Mouse (Mus musculus) right cerebral cortex, adult 2 months (tissue): Measurements from ENCODE around the gene Serbp1.

Experiments used
- DNase-seq, 2 experiments: peaks; one replicate each; pipeline ENCODE4 v3.0.0; 2021 to 2022; ENCODE audit warnings: low spot score in 2 of 2

Gene Serbp1

DNA sequence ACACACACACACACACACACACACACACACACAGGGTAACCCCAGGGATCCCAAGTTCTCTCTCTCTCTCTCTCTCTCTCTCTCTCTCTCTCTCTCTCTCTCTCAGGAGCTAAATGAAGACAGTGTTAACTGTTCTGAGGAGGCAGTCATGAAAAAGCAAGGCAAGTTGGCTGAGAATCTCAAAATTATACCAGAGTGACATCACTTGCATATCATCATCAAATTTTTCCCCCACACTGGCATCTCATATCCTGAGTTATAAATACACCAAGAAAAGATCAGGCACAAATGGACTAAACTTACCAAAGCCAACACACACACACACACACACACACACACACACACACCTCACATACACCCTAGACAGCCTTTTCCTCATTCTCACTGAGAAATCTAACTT is 7.0 kb upstream of the Serbp1 start:
- DNase-seq = no peak

DNA sequence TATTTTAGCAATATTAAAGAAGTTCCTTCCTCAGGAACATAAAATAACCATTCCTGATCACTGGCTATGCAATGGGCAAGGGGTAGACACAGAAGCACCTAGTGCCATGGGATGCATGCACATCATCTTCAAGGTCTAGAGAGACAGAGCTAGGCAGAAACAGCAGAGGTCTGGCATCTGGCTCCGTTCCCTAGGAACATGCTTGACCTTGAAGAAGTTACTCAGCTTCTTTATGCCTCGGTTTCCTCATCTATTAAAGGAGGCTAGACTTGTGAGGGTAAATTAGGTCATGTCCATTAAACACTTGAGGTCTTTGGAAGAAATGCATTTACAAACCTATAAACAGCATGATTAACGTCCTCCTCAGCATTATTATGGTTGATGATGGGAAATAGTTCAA is 2.3 kb upstream of the Serbp1 start:
- no peak for DNase-seq

DNA sequence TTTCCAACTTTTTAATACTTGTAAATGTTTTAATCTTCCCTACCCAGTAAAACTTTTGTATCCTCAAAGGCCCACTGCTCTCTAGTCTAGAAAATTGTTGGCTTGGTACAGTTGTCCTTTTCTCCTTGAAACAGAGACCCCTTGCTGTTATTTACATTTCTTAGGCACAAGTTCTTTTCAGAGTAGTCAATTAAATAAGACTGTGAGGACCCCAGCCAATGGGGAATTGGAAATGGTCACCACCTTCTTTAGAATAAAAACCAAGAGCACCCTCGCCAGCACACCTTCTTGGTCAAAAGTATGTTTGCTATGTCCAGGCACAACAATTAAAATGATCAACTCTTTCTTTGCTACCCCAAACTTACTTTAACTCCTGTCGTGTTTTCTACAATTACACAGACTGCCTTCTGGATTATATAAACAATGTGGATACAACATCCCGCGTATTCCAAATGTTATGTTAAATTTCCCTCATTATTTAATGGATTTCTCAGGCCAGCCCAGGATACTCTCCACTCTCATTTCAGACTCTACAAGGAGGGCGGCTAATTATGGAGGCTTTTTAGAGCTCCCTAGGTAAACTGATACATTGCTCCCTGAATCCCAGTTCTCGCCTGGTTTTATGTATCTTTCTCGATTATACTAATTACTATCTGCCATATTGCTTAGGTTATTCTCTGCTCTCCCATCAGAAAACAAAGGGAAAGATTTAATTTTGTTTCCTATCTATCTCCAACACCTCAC is 1.3 kb upstream of the Serbp1 start:
- no peak for DNase-seq

DNA sequence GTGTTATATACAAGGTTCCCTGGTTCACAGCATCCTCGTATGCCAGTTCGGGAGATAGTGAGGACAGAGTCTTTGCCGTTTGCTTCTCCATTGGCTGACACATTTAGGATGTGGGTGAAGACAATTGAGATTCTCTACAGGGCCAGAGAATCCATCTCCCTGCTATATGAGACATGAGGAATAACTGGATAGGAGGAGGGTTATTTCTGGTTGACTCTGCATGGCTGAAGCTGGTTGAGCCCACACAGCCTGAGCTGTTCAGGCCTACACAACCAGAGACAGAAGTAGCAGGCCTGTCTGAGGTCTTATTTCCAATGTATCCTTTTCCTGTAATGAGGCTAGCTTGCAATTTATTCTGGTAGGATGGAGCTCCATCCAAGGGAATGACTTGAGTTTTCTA is 3.3 kb downstream of the Serbp1 start:
- DNase-seq = no peak

DNA sequence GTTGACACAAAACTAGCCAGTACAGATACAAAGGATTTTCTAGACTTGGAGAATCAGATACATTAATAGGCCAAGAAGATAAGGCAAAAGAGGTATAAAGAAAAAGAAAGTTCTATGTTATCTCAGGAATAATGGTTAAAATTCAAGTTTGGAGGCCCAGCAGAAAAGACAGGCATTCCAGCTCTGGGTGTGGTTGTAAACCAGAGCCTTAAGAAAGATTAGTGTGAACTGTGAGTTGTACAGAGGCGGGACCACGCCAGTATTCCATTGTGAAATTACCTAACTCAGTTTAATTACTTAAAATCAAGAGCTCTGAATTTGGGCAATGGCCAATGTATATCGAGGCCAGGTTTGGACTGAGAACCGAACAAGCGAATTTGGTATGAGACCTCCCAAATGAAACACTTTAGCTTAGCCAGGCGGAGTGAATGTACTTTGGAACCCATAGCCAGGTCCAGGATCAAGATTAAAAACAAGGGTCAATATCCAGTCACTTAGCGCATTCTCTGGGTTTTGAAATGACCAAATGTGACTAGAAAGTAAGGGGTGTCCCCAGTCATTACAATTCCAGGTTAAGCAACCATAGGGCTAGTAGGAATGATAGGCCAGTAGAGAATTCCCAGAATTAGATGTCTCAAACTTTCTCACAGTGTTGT is 5.9 kb downstream of the Serbp1 start:
- no peak for DNase-seq

DNA sequence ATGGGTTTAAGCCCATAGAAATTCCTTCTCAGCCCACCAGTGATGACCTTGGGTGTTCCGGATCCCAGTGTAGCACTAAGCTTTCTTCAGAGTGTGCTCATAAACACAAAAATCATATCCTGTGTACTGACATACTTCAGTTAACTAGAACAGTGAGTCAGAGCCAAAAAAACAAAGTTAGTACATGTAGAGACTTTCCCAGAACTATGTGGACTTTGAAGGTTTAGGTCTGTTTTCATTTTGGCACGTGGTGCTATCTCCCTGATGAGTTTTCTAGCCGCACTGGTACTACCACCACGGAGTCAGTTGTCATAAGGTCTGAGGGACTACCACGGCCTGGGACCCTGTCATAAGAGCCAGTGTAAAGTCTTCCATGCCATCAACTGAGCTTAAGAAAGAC is 6.5 kb downstream of the Serbp1 start:
- no peak for DNase-seq

DNA sequence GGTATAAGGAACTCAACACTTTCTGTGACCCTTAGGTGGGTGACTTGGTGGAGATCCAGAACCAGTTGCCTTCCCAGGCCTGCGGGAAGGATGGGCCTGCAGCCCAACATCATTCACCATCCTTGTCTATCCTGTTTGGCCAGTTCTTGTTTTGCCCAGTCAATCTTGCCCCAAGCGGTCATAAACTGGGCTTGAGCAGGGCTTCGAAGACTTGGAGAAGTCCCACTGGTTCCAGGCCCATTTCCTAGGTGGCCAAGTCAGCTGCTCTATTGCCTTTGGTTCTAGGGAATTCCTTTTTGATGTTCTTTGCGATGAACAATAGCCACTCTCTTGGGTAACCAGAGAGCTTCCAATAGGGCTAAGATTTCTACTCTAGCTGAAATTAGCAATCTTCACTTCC is 13.1 kb downstream of the Serbp1 start:
- DNase-seq = no peak

DNA sequence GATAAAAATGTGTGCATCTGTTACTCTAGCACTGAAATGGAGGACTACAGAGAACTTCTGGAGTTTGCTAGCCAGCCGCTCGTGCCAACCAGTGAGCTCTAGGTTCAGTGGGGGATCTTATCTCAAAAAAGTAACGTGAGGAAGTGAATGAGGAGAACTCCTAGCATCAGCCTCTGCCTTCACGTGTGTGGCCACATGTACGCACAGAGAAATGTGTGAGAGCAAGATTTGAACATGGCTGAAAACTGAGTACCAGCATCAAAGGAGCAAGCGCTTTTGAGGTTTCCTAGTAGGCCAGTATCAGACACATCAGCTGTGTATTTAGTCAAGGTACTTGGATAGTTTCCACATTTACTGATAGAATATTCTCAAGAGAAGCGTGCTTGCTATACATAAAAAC is 27.0 kb downstream of the Serbp1 start:
- no peak for DNase-seq

DNA sequence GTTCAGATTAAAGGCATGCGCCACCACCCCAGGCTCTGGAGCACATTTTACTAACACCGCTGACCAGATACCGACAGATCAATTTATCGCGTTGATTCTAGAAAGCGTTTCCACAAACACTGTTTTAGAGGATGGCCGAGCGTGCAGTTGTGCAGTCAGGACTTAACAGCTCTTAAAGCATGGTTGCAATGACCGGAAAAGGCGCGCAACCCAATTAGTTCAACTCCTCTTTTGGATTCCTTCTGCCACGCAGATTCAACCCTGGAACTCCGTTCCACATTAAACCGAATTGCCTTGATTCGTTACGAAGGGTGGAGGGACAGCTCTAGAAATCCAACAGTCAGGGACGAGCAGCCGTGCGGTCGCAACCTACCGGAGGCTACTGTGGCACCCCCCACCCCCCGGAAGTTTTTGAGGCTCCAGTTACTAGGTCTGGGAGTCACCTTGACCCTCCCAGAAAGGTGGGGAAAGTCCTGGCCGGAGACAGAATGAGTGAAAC is 28.2 kb downstream of the Serbp1 start:
- DNase-seq = peak in 1 of 2 experiments; percentile 41

DNA sequence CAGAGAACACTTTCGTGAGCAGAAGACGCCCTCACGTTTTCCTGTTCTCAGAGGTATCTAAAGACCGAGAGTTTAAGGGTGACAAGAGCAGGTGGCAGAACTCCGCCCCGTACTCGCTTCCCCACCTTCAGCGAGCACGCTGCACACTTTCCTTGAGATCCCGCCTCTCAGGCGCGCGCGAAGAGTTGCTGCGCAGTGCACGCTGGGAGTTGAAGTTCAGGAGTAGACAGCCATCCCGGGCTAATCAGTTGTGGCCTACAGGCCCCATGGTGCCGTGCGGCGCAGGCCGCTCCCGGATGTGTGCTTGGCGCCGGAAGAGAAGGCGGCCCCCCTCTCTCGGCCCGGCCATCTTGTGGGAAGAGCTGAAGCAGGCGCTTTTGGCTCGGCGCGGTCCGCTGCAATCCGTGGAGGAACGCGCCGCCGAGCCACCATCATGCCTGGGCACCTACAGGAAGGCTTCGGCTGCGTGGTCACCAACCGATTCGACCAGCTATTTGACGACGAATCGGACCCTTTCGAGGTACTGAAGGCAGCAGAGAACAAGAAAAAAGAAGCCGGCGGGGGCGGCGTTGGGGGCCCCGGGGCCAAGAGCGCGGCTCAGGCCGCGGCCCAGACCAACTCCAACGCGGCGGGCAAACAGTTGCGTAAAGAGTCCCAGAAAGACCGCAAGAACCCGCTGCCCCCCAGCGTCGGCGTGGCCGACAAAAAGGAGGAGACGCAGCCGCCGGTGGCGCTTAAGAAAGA is 28.9 kb downstream of the Serbp1 start:
- DNase-seq = peak; percentile 97 to 98

DNA sequence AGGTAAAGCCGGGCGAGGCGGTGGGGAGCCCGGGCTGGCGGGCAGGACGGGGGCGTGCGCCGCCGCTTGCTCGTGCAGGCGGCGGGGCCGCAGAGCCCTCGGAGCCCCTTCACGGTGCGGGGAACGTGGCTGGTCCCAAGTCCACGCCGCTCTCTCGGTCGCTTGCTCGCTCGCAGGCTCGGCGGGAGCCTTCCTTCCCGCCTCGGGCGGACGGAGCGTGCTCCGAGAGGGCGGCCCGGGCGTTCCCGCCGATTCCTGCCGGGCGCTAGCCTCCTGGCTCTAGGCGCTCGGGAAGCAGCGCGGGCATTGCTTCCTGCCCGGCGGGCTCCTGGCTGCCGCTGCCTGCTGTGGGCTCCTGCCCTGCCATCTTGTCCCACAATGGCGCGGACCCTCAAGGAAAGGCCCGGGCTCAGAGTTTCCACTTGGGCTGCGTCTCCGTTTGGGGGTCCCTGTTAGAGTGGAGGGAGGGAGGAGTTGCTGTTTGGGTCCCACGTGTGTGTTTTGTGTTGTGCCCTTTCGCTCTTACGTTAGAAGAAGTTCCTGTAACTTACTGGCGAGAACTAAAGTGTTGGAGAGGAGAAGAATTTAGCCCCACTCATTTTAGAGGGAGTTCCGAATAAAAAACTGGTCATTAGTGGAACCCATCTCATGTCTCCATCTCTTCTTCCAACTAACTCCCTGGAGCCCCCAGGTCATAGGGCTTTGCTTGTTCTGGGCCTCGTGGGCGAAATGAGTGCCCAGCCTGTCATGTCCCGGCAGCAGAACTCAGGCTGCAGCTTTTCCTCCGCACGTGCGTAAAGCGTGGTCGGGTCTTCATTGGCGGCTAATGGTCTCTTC is 29.6 kb downstream of the Serbp1 start:
- peak; percentile 23 to 29 for DNase-seq

DNA sequence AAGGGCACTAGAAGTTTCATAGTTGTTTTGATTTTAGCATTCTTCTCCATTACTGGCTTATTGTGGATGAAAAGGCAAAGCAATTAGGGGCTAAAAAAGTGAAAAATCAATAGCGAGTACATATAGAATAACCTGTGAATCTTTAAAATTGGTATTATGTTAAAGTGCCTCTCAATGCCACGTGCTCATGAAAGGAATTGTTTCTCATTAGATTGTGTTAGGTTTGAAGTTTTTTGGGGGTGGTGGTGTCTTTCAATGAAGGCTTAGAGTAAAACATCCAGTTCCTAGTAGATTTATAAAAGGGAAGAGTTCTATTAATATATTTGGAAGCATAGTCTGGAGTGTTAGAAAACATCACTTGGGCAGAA is 30.3 kb downstream of the Serbp1 start:
- no peak for DNase-seq

DNA sequence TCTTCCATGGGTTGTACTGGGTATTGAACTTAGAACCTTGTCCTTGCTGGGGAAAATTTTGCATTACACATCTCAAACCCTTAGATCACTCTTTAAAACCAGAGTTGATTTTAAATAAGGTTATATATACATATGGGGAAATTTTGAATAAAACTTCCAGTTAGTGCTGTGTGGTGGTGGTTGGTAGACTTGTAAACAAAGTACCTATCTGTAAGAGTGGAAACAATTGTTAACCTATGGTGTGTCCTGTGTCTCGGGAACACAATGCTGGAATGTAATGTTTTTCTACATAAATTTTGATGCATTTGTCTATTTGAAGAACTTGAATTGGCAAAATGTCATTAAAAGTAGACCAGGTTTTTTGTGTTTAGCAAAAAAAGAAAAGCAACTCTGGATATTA is 31.0 kb downstream of the Serbp1 start:
- no peak for DNase-seq

DNA sequence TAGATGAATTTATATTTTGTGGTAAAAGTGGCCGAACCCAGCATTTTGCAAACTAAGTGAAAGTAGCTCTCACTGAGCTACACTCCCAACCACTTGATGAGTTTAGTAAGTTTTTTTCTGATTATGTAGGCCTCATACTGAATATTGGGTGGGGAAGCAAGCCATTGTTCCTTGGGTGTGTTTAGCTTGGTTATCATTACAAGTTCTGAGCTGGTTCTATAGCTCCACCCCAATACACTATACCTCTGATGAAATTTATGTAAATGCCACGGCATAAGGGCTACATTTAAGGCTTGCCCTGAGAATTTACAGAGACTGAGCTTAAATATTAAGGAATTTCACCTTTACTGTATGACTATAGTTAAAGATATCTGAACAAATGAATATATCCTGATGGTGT is 31.5 kb downstream of the Serbp1 start:
- no peak for DNase-seq

DNA sequence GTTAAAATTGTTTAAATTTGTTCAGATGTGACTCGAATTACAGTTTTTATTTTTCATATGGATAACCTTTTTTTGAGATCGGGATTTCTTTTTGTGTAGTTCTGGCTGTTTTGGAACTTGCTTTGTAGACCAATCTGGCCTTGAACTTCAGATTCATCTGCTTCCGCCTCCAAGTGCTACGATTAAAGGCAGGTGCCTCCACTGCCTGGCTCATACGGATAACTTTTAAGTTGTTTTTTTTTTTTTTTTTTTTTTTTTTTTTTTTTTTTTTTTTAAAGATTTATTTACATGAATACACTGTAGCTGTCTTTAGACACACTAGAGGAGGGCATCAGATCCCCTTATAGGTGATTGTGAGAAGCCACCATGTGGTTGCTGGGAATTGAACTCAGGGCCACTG is 40.0 kb downstream of the Serbp1 start:
- no peak for DNase-seq

DNA sequence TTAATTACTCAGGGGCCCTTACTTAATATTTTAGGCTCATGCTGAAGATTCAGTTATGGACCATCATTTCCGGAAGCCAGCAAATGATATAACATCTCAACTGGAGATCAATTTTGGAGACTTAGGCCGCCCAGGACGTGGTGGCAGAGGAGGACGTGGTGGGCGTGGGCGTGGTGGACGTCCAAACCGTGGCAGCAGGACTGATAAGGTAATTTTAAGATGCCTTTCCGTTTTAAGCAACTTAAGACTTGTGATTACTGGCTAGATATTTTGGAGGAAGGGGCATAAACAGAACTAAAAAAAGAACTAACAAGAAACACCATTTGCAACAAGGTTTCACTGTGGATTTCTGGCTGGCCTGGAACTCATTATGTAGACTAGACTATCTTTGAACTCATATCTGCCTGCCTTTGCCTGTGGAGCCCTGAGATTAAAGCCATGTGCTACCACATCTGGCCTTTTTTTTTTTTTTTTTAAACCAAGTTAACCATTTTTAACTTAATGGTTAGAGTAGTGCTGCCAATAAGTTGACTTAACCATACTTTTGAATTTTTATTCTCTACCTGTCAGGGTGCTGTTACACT is 43.7 kb downstream of the Serbp1 start:
- no peak for DNase-seq

DNA sequence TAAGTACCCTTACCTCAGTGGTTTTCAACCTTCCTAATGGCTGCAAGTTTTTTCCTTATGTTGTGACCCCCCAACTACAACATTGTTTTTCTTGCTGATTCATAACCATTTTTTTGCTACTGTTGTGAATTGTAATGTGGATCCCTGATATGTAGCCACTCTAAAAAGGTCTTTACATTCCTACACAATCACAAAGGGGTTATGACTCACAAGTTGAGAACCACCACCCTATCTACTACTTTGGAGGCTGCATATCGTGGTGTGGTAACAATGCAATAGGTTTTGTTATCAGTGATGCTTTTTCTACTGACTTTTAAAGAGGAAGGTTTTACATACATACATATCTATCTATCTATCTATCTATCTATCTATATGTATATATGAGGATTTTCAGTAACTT is 44.9 kb downstream of the Serbp1 start:
- DNase-seq = no peak

DNA sequence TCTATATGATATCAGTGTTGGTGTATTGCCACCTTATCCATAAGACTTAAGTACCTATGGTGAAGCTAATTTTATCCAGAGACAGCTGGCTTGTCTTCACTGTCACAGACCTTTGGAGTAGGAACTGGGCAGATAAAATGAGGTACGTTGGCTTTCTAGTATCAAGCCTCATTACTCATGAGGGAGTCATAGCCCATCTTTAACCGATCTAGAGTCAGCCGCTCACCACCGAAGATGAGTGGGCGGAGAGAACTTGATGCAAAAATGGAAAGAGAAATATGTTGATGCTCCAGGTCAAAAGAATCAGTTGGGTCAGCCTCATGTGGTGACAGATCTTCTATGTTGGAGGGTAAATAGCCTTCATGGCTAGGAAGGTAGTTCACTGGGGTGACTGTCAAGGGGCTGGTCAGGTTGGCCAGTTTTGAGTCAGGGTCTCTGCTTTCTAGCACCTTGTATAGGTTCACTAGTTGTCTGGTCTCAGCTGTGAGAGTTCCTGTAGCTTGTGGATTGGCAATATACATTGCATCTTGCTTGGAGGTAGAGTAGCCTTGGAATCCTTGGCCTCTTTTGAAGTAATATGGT is 54.2 kb downstream of the Serbp1 start:
- DNase-seq = no peak

DNA sequence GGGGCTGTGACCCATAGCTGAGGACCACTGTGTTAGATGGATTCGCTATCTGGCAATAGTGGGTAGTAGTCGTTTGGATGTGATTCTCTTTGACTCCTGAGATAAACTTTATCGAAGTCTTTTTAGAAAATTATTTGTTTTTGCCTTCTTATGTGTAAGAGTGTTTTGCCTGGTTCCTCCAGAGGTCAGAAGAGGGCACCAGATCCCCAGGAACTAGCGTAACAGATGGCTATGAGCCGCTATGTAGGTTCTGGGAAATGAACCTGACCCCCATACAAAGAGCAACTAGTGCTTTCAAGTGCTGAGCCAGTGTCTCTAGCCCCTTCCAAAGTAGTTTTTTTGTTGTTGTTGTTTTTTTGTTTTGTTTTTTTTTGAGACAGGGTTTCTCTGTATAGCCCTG is 58.1 kb downstream of the Serbp1 start:
- DNase-seq = no peak

DNA sequence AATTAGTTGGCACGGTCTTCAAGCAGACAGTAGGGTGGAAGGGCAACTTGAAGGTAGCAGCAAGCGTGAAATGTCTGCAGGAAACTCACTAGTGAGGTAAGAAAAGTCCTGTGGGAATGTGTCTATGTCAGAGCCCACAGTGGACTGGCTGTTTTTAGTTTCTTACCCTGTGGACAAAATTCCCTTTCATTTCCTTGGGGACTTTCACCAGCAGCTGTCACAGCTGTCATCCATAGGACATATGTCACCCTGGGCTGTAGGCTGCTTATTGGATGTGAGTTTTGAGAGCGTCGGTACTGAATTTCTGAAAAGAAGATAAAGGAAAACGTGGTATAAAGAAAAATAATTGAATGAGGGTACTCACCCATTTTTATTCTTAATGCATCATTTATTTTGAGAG is 60.8 kb downstream of the Serbp1 start:
- DNase-seq = no peak

DNA sequence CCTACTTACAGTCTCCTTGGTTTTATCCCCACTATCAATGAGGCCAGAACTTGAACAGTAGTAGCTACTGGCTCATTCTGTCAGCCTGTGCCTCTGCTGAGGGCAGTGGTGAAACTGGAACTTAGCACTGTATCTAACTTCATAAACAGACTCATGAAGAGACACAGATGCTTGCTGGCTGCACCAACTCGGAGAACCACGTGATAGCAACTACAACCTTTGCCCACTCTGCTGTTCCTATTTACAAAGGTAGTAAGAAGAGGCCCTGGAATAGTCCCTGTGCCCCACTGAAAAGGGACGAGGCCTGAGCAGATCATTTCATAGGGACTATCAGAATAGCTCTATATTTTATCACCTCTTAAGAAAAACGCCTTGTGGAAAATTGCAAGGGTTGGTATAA is 62.3 kb downstream of the Serbp1 start:
- DNase-seq = peak in 1 of 2 experiments; percentile 50
